Mouse (Mus musculus): ENCODE results near the gene Prkn. TPM values are rescaled to one million over a fixed set of nuclear protein-coding genes. Genes with fewer than 3 reads are reported as not detected.

Prkn gene
- total RNA-seq, 4 experiments from 2014 or later, result 12.0 to 26.3 (median 18.2) TPM

- no peak for DNase-seq
Observed at GRCm38 (mm10) chr17:11863017-11863416, 1022.8 kb downstream of the Prkn start.

DNA sequence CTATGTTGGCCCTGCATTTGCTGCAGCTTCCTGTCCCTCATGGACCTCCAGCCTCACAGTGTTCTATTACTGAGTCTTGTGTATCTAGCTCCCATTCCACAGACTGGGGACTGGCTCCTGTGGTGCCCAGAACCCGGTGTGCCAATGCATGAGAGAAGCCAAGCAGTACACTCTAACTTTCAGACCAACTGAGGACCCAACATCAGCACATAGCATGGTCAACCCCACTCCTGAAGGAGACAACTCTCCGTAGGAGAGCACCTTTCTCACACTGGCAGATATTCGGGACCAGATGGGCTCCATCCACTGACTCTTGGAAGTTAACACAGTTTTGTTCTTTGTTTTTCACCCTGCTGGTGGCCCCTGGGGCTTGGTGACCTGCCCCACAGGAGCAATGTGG, 1026.0 kb downstream of the Prkn start:
- DNase-seq, result no peak

DNA sequence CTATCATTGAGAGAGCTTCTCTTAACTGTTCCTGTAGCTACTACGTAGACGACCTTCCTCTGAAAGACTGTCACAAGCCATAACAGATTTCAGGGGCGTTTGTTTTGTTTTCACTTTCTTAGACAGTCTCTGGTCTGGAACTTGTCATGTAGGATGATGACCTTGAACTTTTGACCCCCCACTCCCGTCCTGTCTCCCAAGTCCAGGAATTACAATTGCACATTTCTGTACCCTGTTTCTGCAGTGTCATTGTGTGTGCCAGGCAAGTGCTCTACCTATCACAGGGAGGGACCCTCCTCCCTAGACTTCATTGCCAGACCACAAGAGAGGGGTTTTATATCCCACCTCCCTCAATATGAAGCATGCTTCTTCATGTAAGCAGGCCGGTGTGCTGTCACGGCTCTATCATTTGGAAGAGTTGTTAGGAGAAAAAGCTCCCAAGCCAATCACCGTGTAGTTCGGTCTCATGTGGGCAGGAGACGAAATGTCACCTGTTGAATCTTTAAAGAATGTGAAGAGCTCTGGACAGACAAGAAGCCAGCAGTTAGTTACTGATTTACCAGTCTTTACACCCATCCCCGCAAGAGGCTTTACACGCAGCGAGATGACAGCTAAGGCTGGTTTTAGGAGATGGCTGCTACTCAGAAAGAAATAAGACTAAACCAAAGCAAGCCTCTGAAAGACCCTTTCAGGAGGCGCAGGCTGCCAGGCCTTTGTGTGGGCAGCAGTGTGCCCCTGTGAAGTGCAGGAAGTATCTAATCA, 1027.3 kb downstream of the Prkn start:
- no peak for DNase-seq

GRCm38 (mm10) chr17:11870546-11870945, 1030.4 kb downstream of the Prkn start:
- no peak for DNase-seq

DNA sequence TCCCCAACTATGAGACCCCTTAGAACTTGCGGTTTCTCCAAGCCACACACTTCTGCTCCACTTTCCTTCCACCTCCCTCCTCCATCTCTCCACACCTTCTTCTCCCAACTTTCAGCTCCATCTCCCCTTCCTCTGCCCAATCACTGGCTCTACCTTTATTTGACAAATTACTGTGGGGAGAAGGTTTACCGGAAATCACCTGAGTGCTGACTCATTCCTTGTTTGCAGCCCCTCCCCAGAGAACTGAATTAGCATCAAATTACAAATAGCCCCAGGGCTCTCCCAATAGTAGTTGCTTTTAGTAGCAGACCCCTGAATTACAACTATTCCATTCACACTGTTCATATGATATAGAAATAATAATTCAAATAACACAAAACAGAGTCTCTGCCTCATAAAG, 1036.1 kb downstream of the Prkn start:
- no peak for DNase-seq

- DNase-seq, result no peak
Observed at GRCm38 (mm10) chr17:11881110-11881820, 1041.1 kb downstream of the Prkn start.

DNA sequence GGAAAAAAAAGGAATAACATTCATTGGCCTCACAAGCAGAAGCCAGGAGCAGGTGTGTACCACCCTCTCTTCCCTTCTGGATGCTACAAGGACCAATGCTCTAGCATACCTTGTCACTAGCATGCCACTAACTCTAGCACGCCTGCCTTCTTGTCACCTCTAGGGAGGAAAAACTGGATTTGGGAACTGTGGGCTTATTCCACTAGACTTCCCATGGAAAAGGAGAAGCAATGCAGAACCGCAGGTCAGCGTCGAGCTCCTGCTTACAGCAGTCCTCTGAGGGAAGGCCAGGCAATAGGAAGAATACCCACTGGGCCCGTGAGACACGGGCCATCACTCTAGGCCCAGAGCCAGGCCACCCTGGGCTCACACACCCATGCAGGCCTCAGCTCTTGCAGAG, 1045.4 kb downstream of the Prkn start:
- DNase-seq, result no peak

GRCm38 (mm10) chr17:11886963-11887362, 1046.8 kb downstream of the Prkn start:
- DNase-seq, result no peak

GRCm38 (mm10) chr17:11887591-11888205, 1047.5 kb downstream of the Prkn start:
- DNase-seq, result no peak

GRCm38 (mm10) chr17:11888806-11889205, 1048.6 kb downstream of the Prkn start:
- DNase-seq, result no peak

DNA sequence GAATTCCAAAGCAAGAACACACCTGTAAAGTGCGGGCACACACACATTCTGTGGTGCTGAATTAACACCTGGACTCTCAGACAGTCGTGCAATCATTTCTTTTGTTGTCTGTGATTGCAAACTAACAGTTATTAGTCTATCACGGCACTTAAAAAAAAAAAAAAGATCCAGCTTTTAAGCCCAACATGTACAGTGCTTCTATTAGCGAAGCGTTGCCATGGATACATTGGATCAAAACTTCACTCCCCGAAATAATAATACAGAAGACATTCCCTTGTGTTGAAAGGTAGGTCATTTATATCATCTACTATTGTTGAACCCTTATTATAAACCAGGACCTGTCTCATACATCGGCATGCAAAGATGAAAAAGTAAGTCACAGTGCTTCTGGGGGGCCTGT, 1060.1 kb downstream of the Prkn start:
- no peak for DNase-seq

GRCm38 (mm10) chr17:11901731-11902130, 1061.5 kb downstream of the Prkn start:
- no peak for DNase-seq

- no peak for DNase-seq
Observed at GRCm38 (mm10) chr17:11903001-11903400, 1062.8 kb downstream of the Prkn start.

- no peak for DNase-seq
Observed at GRCm38 (mm10) chr17:11910668-11911398, 1070.6 kb downstream of the Prkn start.

GRCm38 (mm10) chr17:11912136-11912535, 1072.0 kb downstream of the Prkn start:
- DNase-seq, result no peak

GRCm38 (mm10) chr17:11912872-11913365, 1072.7 kb downstream of the Prkn start:
- no peak for DNase-seq

DNA sequence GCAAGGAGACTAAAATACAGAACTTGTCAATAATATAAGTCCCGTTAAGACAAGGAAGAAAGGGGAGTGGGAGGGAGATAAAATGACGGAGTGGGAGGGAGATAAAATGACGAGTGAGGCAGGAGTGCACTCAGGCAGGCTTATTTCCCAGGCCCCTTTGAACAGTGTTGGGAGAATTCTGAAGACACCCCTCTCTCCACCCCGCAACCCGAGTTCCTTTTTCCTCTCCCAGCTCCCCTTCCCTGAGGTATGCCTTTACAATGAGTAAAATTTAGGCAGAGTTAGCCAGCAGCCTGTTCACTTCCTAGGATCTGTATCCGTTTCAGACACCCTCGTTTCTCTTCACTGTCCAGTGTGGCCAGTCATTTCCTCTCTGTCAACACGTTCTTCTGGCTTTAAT, 1073.4 kb downstream of the Prkn start:
- DNase-seq, result no peak

DNA sequence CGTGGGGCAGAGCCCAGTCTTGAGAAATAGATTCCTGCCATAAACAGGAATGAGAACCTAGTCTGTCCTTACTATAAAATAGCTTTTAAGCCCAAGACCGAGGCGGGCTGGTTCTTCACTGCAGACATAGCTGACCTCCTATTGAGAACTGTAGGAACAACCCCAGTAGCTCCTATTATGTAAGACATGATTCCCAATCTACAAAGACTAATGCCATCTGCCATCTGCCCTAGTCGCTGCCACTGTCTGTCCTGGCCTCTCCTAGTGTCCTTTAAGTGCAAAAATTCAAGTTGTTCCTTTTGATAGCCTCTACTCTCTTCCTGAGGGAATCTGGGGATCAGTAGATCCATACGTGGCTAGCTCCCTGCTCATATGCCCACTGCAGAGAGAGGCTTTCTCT, 1074.3 kb downstream of the Prkn start:
- DNase-seq, result no peak

DNA sequence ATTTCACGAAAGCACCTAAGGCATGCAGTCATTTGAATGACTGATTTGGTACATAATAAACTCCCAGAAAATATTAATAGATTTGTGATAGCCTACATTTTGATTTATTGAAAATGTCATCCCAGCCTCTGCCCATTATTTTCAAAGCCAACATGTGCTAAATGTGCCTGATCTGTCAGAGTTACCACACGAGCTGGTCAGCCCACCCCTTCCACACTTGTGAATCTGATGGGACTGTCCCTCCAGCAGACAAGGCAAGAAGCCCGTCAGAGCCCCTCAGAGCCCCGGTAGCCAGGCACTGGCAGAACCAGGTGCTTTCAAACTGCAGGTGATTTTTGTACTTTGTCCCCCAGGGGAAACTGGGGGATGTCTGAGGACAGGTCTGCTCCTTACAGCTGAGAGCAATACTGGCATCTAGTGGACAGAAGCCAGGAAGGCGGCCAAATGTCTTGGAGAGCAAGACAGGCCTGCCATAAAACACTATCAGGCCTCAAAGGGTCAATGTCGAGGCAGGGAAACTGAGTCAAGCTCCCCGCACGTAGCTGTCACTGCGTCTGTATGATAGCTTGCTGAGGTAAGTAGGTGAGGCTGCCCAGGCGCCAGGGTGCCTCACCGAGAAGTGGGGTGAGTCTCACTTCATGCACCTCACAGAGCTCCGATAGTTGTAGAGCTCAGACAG, 1078.1 kb downstream of the Prkn start:
- no peak for DNase-seq

GRCm38 (mm10) chr17:11919581-11919980, 1079.4 kb downstream of the Prkn start:
- no peak for DNase-seq

DNA sequence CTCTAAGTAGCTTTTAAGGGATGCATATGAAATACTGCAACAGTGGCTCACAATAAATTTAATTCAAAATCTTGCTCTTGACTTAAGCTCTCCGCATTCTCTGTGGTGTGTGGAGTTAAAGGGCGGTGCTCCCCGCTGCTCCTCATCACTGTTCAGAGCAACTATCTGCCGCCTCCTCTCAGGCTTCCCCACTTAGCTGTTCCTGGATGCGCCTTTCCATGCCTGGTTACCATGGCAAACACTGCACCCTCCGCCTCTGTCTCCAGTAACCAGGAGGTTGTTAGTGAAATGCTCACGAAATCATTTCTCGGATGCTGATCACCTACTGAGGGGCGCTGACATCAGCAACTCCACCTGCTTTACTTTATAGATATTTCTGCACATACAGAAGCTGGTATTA, 1080.8 kb downstream of the Prkn start:
- no peak for DNase-seq

GRCm38 (mm10) chr17:11923989-11924388, 1083.8 kb downstream of the Prkn start:
- no peak for DNase-seq
